Mouse (Mus musculus) kidney, adult 11 months (tissue): Measurements from ENCODE around the gene Olfr576.

ENCODE experiments used
- DNase-seq: peaks from one replicate; pipeline ENCODE4 v3.0.0; 2022

Olfr576 gene

DNA sequence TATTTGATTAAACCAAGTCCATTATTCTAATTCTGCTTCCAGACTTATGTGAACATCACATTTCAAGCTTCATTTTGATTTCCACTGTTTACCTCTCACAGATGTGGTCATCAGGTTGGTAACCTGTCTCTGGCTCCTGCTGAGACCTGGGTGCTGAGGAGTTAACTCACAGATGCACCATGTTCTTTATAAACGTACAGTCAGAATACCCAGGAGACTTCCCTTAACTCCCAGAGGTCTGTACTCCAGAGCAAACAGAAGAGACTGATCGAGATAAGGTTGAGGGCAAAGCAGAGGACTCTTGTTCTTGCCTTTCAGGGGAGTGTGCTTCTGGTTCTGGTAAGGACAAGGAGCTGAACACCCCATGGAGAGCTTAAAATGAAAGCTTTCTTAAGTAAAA is at the start of gene Olfr576:
Gene Olfr576, plus strand, starts transcription at position 301 of the 400 bp plus-strand sequence.
- DNase-seq = no peak

DNA sequence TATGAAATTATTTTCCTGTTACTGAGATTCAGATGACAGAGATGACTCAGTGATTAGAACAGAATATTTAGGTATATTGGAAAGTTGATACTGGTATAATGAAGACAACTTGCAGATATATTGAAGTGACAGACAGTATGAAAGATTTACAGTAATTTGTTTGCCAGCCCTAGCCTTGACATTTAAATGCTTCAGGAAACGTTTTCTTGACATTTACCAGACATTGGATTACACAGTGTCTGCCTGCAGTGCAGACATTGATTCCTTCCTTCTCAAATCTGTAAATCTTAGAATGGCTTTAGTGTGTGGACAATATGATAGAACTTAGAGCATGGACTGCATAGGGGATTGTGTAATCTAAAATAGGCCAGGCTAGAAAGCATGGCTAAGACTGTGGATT is 47.2 kb upstream of the Olfr576 start:
- no peak for DNase-seq

- no peak for DNase-seq
Measured at GRCm38 (mm10) chr7:102916405-102916804, 46.1 kb upstream of the Olfr576 start.

DNA sequence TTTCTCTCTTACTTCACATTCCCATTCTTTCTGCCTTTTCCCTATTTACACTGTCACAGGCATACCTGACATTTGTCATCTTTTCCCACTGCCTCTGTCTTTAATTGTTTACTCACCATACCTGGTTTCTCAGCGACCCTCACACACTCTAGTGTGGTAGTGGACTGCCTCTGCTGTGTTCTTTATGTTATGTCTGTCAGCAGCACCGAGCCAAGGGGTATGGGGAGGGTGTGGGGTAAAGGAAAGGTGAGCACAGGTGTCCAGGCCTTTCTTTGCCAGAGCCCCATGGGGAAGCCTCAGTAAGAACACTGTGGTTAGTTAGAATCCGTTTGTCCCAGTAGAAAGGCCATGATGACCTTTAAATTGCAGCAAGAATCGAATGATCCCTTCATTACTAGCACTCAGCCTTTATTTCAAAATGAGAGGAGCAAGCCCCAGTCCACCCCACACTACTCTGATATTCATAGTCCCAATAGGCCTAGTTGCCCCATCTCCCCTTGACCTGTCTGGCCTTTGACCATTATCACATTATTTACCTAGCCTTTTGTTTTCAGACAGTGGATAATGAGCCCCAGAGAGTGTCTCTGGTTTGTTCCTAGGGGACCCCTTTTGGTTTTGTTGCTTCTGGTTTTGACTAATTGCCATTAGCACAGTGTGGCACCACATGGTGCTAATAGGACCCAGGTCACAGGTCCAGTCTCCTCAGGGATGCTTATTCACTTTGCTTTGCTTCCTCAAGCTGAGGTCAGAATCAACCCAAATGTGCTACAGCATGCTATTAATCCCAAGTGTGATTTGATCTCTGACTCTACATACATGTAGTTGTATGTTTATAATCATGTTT is 45.2 kb upstream of the Olfr576 start, which contains the start of gene Olfr571:
Gene Olfr571, minus strand, starts transcription at position 505 of the 844 bp plus-strand sequence.
- DNase-seq = no peak

- no peak for DNase-seq
Measured at GRCm38 (mm10) chr7:102919632-102920031, 42.8 kb upstream of the Olfr576 start.

DNA sequence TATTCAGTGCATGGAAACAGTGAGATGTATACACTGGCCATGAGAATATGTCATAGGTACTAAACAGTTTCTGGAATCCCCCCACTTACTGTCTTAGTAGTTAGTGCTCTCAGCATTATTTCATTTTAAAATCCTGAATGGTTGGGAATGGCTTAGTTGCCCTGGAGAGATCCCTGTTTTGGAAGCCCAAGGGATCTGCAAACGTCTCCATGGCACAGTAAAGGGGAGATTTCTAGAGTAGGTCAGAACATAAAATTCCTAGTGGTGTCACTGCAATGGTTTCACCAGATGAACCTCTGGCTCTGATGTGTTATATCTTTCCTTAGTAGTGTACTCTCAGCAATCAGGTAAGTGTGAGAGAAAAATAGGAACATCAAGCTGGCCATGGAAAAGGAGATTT is 38.4 kb upstream of the Olfr576 start, which contains the start of gene Olfr572:
Gene Olfr572, plus strand, starts transcription at position 301 of the 400 bp plus-strand sequence.
- DNase-seq = no peak

DNA sequence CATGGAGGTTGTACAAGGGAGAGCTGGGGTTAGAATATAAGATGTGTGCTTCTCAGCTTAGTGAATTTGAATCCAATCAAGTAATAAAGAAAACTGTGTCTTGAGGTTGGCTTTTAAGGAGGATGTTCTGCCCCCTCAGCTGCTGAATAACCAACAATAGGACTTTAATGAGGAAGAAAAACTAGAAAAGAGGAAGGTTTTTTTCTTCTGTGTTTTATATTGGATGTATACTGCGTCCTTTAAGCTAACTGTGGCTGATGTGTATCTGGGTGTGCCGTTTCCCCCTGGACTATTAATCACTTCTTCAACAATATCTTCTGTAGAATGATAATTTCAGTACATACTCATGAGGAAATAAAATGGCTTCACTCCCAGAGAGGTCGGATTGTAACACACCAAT is 35.4 kb upstream of the Olfr576 start:
- no peak for DNase-seq

DNA sequence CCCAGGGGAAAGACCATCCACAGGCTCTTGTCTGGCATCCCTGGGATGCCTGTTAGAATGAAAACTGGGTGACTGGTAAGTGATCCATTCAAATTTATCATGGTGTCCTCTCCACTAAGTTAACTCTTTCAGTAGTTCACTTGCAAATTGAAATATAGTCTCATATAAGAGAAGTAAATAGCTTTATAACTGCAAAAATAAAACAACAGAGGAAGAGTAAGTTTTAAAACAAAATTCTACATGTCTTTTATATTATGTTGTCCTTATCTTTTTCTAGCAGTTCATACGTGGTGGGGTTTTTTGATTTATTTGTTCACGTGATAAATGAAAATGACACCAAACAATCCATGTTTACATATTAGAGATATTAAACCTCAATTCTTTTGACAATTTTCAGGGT is 20.0 kb upstream of the Olfr576 start, which contains the start of gene Olfr573-ps1:
Gene Olfr573-ps1, minus strand, starts transcription at position 101 of the 400 bp plus-strand sequence.
- no peak for DNase-seq

- DNase-seq = no peak
Measured at GRCm38 (mm10) chr7:102943417-102943816, 19.0 kb upstream of the Olfr576 start.

DNA sequence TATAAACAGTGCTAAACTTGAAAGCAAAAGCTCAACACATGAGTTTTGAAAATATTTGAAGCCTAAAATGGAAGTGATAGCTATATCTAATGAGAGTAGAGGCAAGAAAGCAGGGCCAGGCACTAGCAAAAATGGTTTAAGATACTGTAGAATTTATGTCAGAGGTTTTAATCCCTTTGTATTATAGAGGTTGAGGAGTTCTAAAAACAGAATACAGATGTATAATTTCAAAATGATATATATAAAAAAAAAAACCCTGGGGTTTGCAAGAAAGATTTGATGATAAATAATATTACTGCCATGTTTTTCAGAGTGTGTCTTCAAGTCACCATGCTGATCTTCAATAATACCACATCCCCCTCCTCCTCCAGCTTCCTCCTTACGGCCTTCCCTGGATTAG is 14.3 kb upstream of the Olfr576 start, which contains the start of gene Olfr574:
Gene Olfr574, plus strand, starts transcription at position 301 of the 400 bp plus-strand sequence.
- no peak for DNase-seq

DNA sequence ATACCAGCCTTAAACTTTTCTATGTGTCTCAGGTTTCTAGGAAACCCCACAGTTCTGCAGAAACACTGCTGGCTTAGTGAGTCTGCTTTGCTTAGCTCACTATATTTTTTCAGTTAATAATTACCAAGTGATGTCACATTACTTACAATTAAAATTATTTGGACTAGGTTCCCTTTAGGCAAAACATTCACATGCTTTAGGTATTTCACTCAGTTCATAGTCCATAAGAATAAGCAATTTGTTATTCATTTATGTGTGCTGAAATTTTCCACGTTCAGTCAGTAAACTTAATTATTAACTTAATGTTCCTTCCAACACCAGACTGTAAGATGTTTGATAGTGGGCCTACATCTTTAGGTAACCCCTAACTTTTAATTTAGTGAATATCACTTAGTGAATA is 11.7 kb upstream of the Olfr576 start:
- DNase-seq = no peak

- DNase-seq = no peak
Measured at GRCm38 (mm10) chr7:102958137-102958536, 4.3 kb upstream of the Olfr576 start.

DNA sequence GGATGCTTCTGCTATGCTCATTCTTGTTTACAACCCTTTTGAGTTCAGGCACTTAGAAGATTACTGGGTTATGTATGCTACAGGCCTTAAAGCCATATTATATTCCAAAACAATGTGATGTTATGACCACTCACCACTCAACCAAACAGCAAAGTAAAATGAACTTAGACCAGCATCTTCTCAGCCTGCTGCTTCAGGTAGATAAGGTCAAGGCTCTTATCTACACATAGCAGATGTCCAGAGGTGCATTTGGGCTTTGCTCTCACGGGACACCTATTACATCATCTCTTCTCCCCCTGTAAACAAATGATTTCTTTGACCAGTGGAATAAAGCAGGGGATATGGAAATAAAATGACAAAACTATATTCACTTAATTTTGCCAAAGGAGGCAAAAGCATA is 3.9 kb upstream of the Olfr576 start, which contains the start of gene Olfr575:
Gene Olfr575, minus strand, starts transcription at position 183 of the 400 bp plus-strand sequence.
- DNase-seq = no peak

DNA sequence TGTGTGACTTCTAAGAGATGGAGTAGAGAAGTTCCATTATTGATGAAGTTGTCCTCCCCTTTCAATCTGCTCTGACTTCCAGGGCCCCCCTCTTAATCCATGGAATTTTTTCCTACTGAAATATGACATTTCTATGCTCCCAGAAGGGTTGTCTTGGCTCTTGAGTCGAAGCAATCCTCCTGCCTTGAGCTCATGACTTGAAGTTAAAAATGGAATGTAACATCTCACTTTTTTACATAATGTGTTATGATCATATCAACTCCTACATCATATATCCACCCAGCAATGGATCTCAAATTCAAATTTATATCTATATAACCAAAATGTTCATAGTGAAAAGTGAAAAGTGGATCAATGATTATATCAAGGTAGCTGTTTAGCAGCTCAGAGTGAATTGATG is 11.9 kb downstream of the Olfr576 start:
- no peak for DNase-seq

- DNase-seq = no peak
Measured at GRCm38 (mm10) chr7:102975843-102976242, 13.4 kb downstream of the Olfr576 start, which contains the start of gene Olfr577. Gene Olfr577 (minus strand): TSS chr7:102975943.

GRCm38 (mm10) chr7:102989224-102989623 is 26.8 kb downstream of the Olfr576 start, which contains the start of gene Olfr578:
Gene Olfr578 (minus strand): TSS chr7:102989324.
- no peak for DNase-seq
